Comparison of ENCODE assay signal across 8 mouse cellular contexts in genomic region chr3:108591530-108592522, GRCm38 (mm10). TPM values are rescaled to one million over a fixed set of nuclear protein-coding genes. Genes with fewer than 3 reads are reported as not detected.
DNase-seq lines count a peak whose midpoint lies in the region; ATAC-seq and TF ChIP-seq lines count a peak whose summit lies in the region.

No protein-coding gene starts in this region.

- no peaks in the 10 kb centered on the region for H3K36me3 ChIP-seq in heart, embryonic 12.5 days
- H3K36me3 ChIP-seq in E14TG2a.4 (ENCODE audit: insufficient read depth, low read length), result no peaks in the 10 kb centered on the region
- no peaks in the 10 kb centered on the region for H3K36me3 ChIP-seq in midbrain, embryonic 15.5 days (replicated peaks)

- no peak for DNase-seq in heart, postnatal 10 days
- DNase-seq in embryo, embryonic 9.5 days (ENCODE audit: extremely low spot score), result peak; percentile 42
- DNase-seq in gastrocnemius, postnatal 10 days, result no peak
- no peak for DNase-seq in gastrocnemius, postnatal 25 days

- TF ChIP-seq CTCF in E14TG2a.4 (conservative IDR thresholded peaks at IDR 0.05; ENCODE audit: low read length), result no peak

- peak overlapping the region; percentile 86 for H3K4me3 ChIP-seq in heart, embryonic 12.5 days
- H3K4me3 ChIP-seq in E14TG2a.4 (replicated peaks; ENCODE audit: low read length), result peak overlapping the region; percentile 97
- peak overlapping the region; percentile 100 for H3K4me3 ChIP-seq in midbrain, embryonic 15.5 days

- H3K27me3 ChIP-seq in heart, embryonic 12.5 days (replicated peaks), result no peaks in the 10 kb centered on the region
- H3K27me3 ChIP-seq in E14TG2a.4 (ENCODE audit: insufficient read depth, low read length), result no peaks in the 10 kb centered on the region
- no peaks in the 10 kb centered on the region for H3K27me3 ChIP-seq in midbrain, embryonic 15.5 days (replicated peaks)

- peak overlapping the region; percentile 86 for H3K9ac ChIP-seq in heart, embryonic 12.5 days
- H3K9ac ChIP-seq in midbrain, embryonic 15.5 days, result peak overlapping the region; percentile 98

- peak overlapping the region; percentile 60 for H3K27ac ChIP-seq in heart, embryonic 12.5 days (ENCODE audit: poor library complexity, severe bottlenecking)
- peak overlapping the region; percentile 98 for H3K27ac ChIP-seq in midbrain, embryonic 15.5 days

- intact Hi-C loops in heart, postnatal 10 days (cut with DNase I), result no loop called here

- H3K9me3 ChIP-seq in heart, embryonic 12.5 days (replicated peaks), result no peaks in the 10 kb centered on the region
- peaks cover 7% of the 10 kb centered on the region for H3K9me3 ChIP-seq in E14TG2a.4 (ENCODE audit: low read length)
- no peaks in the 10 kb centered on the region for H3K9me3 ChIP-seq in midbrain, embryonic 15.5 days

- peak overlapping the region; percentile 99 for H3K4me2 ChIP-seq in heart, embryonic 12.5 days
- peak overlapping the region; percentile 65 for H3K4me2 ChIP-seq in midbrain, embryonic 15.5 days

- peak; percentile 78; the same call in 1 of the 2 replicates for ATAC-seq in heart, embryonic 12.5 days (ENCODE audit: insufficient number of reproducible peaks, low FRiP score)
- ATAC-seq in inflammation-experienced regulatory T-cells, adult 6 months, result peak; percentile 60
- ATAC-seq in midbrain, embryonic 15.5 days (replicated peaks), result peak; percentile 89

- under 1% methylated on average over 61 of the region's 61 CpGs for WGBS in heart, embryonic 12.5 days
- WGBS in midbrain, embryonic 15.5 days, result under 1% methylated on average over 59 of the region's 61 CpGs

- 0 out of 2 replicates have a peak, but pooled peaks cover 4% of the 10 kb centered on the region for H3K4me1 ChIP-seq in heart, embryonic 12.5 days (replicated peaks)
- peaks cover 39% of the 10 kb centered on the region for H3K4me1 ChIP-seq in E14TG2a.4 (replicated peaks; ENCODE audit: low read depth, low read length)
- peaks cover 16% of the 10 kb centered on the region for H3K4me1 ChIP-seq in midbrain, embryonic 15.5 days

RNA-seq across cellular contexts. Expression of gene Wdr47, which starts 0.7 kb away (rescaled TPM):
- 9.8 and 10.4 TPM in 2 replicates for polyA plus RNA-seq in heart, embryonic 12.5 days (2016; fragmentation: Nextera tagmentation; extraction: Ambion mirVana)
- total RNA-seq in heart, postnatal 10 days (2021), result 1 to 10 TPM; 8.4 to 8.7 TPM
- 1 to 10 TPM; 5.2 to 8.4 (median 8.2) TPM for polyA plus RNA-seq in inflammation-experienced regulatory T-cells, adult 6 months (2017; shearing (Covaris generic))
- 110 and 114 TPM in 2 replicates for polyA plus RNA-seq in midbrain, embryonic 15.5 days (2015; fragmentation: Nextera tagmentation; extraction: Ambion mirVana)
- total RNA-seq in gastrocnemius, postnatal 10 days (2021), result 1 to 10 TPM; 6.2 to 7.7 TPM
- total RNA-seq in gastrocnemius, postnatal 25 days (2021), result 1 to 10 TPM; 3.0 to 6.4 TPM

RNA-seq across cellular contexts. Expression of gene Taf13, which starts 20.3 kb away (rescaled TPM):
- 28.9 and 33.1 TPM in 2 replicates for polyA plus RNA-seq in heart, embryonic 12.5 days (2016; fragmentation: Nextera tagmentation; extraction: Ambion mirVana)
- 10 to 100 TPM; 17.2 to 20.7 TPM for total RNA-seq in heart, postnatal 10 days (2021)
- 10 to 100 TPM; 17.3 to 27.6 (median 26.4) TPM for polyA plus RNA-seq in inflammation-experienced regulatory T-cells, adult 6 months (2017; shearing (Covaris generic))
- polyA plus RNA-seq in midbrain, embryonic 15.5 days (2015; fragmentation: Nextera tagmentation; extraction: Ambion mirVana), result 53.8 and 54.6 TPM in 2 replicates
- total RNA-seq in gastrocnemius, postnatal 10 days (2021), result 10 to 100 TPM; 19.4 to 22.6 TPM
- 10 to 100 TPM; 17.6 to 18.3 TPM for total RNA-seq in gastrocnemius, postnatal 25 days (2021)

RNA-seq across cellular contexts. Expression of gene Tmem167b, which starts 29.6 kb away (rescaled TPM):
- polyA plus RNA-seq in heart, embryonic 12.5 days (2016; fragmentation: Nextera tagmentation; extraction: Ambion mirVana), result 33.8 and 34.8 TPM in 2 replicates
- 10 to 100 TPM; 31.3 to 32.7 TPM for total RNA-seq in heart, postnatal 10 days (2021)
- 10 to 100 TPM; 28.1 to 34.8 (median 29.9) TPM for polyA plus RNA-seq in inflammation-experienced regulatory T-cells, adult 6 months (2017; shearing (Covaris generic))
- 56.1 TPM in 2 replicates for polyA plus RNA-seq in midbrain, embryonic 15.5 days (2015; fragmentation: Nextera tagmentation; extraction: Ambion mirVana)
- total RNA-seq in gastrocnemius, postnatal 10 days (2021), result 10 to 100 TPM; 23.1 to 24.9 TPM
- 10 to 100 TPM; 13.0 to 15.1 TPM for total RNA-seq in gastrocnemius, postnatal 25 days (2021)

RNA-seq across cellular contexts. Expression of gene 5330417C22Rik, which starts 55.5 kb away (rescaled TPM):
- polyA plus RNA-seq in heart, embryonic 12.5 days (2016; fragmentation: Nextera tagmentation; extraction: Ambion mirVana), result 0.46 and 0.85 TPM in 2 replicates
- under 1 TPM; 0.17 to 0.60 TPM for total RNA-seq in heart, postnatal 10 days (2021)
- 1 to 10 TPM; 1.4 to 2.6 (median 2.4) TPM for polyA plus RNA-seq in inflammation-experienced regulatory T-cells, adult 6 months (2017; shearing (Covaris generic))
- 18.9 and 19.4 TPM in 2 replicates for polyA plus RNA-seq in midbrain, embryonic 15.5 days (2015; fragmentation: Nextera tagmentation; extraction: Ambion mirVana)
- under 1 TPM; 0.19 to 0.25 TPM for total RNA-seq in gastrocnemius, postnatal 10 days (2021)
- not detected for total RNA-seq in gastrocnemius, postnatal 25 days (2021)

RNA-seq across cellular contexts. Expression of gene 1700013F07Rik, which starts 57.9 kb away (rescaled TPM):
- polyA plus RNA-seq in heart, embryonic 12.5 days (2016; fragmentation: Nextera tagmentation; extraction: Ambion mirVana), result not detected in 2 replicates
- total RNA-seq in heart, postnatal 10 days (2021), result not detected
- not detected for polyA plus RNA-seq in inflammation-experienced regulatory T-cells, adult 6 months (2017; shearing (Covaris generic))
- polyA plus RNA-seq in midbrain, embryonic 15.5 days (2015; fragmentation: Nextera tagmentation; extraction: Ambion mirVana), result 2.8 and 3.5 TPM in 2 replicates
- not detected for total RNA-seq in gastrocnemius, postnatal 10 days (2021)
- total RNA-seq in gastrocnemius, postnatal 25 days (2021), result not detected
